Mouse (Mus musculus) c-Kit-positive CD71-positive TER-119-positive erythroid progenitor cells, embryonic 14.5 days (primary cell): ENCODE data around the gene Arrb1.

Source experiments
- DNase-seq: peaks from one replicate; pipeline ENCODE4 v3.0.0-alpha.2; 2013; ENCODE audit warnings: low spot score

The Arrb1 gene

GRCm38 (mm10) chr7:99538421-99538820, 3.2 kb downstream of the Arrb1 start:
- DNase-seq, result no peak

- no peak for DNase-seq
These were observed 4.1 kb downstream of the Arrb1 start for GRCm38 (mm10) chr7:99539201-99539891.

- DNase-seq, result no peak
These were observed 4.8 kb downstream of the Arrb1 start for GRCm38 (mm10) chr7:99540016-99540415.

GRCm38 (mm10) chr7:99541204-99541603, 5.9 kb downstream of the Arrb1 start:
- no peak for DNase-seq

- DNase-seq, result no peak
These were observed 9.0 kb downstream of the Arrb1 start for GRCm38 (mm10) chr7:99544272-99544671.

GRCm38 (mm10) chr7:99545885-99546745, 10.8 kb downstream of the Arrb1 start:
- no peak for DNase-seq

GRCm38 (mm10) chr7:99547584-99548487, 12.6 kb downstream of the Arrb1 start:
- DNase-seq, result no peak

- DNase-seq, result no peak
These were observed 14.4 kb downstream of the Arrb1 start for GRCm38 (mm10) chr7:99549668-99550067.

GRCm38 (mm10) chr7:99551623-99552022, 16.4 kb downstream of the Arrb1 start:
- DNase-seq, result no peak

- no peak for DNase-seq
These were observed 18.1 kb downstream of the Arrb1 start for GRCm38 (mm10) chr7:99553222-99553884.

GRCm38 (mm10) chr7:99553885-99554269, 18.6 kb downstream of the Arrb1 start:
- no peak for DNase-seq

GRCm38 (mm10) chr7:99555862-99556261, 20.6 kb downstream of the Arrb1 start:
- DNase-seq, result no peak

GRCm38 (mm10) chr7:99559091-99559490, 23.8 kb downstream of the Arrb1 start:
- no peak for DNase-seq

- DNase-seq, result no peak
These were observed 27.2 kb downstream of the Arrb1 start for GRCm38 (mm10) chr7:99562478-99562877.

- no peak for DNase-seq
These were observed 28.0 kb downstream of the Arrb1 start for GRCm38 (mm10) chr7:99563224-99563623.

GRCm38 (mm10) chr7:99565325-99565881, 30.1 kb downstream of the Arrb1 start:
- DNase-seq, result no peak

- no peak for DNase-seq
These were observed 35.4 kb downstream of the Arrb1 start for GRCm38 (mm10) chr7:99570680-99571079.

GRCm38 (mm10) chr7:99572931-99573330, 37.7 kb downstream of the Arrb1 start:
- DNase-seq, result no peak

GRCm38 (mm10) chr7:99573351-99573750, 38.1 kb downstream of the Arrb1 start:
- no peak for DNase-seq

- no peak for DNase-seq
These were observed 43.0 kb downstream of the Arrb1 start for GRCm38 (mm10) chr7:99578246-99578645.

- no peak for DNase-seq
These were observed 44.4 kb downstream of the Arrb1 start for GRCm38 (mm10) chr7:99579491-99580190.
